Mouse (Mus musculus) bone marrow macrophage, adult 2 months (primary cell): ENCODE data around the gene Csnk1g2.
A peak's percentile ranks its signal among the peaks of the same experiment; 100 is the strongest.

Source experiments
- CTCF ChIP-seq: IDR thresholded peaks from 2 replicates; pipeline ENCODE4 v1.5.1; 2012; ENCODE audit warnings: low read depth, mild to moderate bottlenecking, low read length, moderate library complexity
- POLR2A ChIP-seq: IDR thresholded peaks from 2 replicates; pipeline ENCODE4 v1.6.1; 2012; ENCODE audit warnings: mild to moderate bottlenecking, low read depth, low read length, borderline replicate concordance

DNA sequence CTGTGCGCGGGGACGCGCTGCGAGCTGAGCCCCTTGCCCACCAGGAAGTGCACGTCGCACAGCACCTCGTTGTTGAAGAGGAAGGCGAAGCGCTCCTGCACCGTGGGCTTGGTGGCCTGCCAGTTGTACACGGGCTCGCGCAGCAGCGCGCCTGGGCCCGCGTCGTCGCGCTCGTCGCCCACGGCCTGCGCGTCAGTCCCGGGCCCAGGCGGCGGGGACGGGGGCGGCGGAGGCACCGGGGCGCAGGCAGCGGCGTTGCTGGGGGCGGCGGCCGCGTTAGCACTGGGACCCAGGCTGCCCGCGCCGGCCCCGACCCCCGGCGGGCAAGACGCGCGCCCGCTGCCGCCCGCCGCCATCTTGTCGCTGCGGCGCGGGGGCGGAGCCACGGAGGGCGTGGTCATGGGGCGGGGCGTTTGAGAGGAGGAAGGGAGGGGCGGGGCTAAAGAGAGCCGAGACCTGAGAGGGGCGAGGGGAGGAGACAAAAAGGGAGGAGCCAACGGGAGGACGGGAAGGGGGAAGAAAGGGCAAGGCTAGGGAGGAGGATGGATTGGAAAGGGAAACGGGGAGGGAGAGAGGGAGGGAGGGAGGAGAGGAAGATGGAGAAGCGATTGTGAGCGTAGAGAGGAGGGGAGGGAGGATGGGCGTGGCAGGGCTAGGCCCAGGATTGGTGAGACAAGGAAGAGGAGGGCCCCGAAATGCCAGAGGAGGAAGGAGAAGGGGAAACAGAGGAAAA, 33.7 kb downstream of the Csnk1g2 start:
- TF ChIP-seq CTCF = no peak
- TF ChIP-seq POLR2A = peak; percentile 72; the same call in 1 of the 2 replicates
